Mouse (Mus musculus): Measurements from ENCODE around the gene Pik3ip1.

DNA sequence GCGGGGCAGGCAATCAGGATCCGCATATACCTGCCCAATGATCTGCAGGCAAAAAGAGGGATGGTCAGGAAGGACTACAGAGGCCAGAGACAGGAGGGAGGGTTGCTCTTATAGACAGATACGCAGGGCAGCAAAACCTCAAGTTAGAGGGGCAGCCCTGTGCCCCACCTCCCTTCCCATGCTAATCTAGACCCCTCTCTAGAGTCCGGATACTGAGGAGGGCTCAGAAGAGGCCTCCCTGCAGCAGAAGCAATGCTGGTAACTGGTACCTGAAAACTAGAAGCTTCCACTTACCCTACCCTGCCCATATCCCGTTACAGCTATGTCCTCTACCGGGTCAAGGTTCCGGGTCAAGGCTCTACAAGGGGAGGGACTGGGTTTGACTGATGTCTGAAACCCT, 16.1 kb downstream of the Pik3ip1 start:
- TF ChIP-seq CTCF (IDR thresholded peaks at IDR 0.05; ENCODE audit: borderline replicate concordance, control insufficient read depth, extremely low read depth, insufficient read depth, low read length, poor library complexity) (no peak), POLR2A (IDR thresholded peaks at IDR 0.05; ENCODE audit: control insufficient read depth, extremely low read depth, insufficient read depth, low read length, poor library complexity) (no peak)

All from thymus, adult 2 months (tissue).